Mouse (Mus musculus) hindbrain, embryonic 15.5 days (tissue): ENCODE measurements around the gene Olfr325. TPM values are rescaled to one million over a fixed set of nuclear protein-coding genes. Genes with fewer than 3 reads are reported as not detected.

Experiments used
- polyA plus RNA-seq: library from polyadenylated mRNA; unstranded; fragments of >200 nt; fragmentation: Nextera tagmentation; extraction: Ambion mirVana; gene quantifications from 2 replicates; pipeline ENCODE4 v1.2.1, GENCODE M21; 2015

Gene Olfr325
- polyA plus RNA-seq, 1 experiment from 2014 or later = not detected

Other genes with a start within 250 kb of the Olfr325 start
- 37.5 and 39.4 TPM in 2 replicates for gene Zfp672, start 247.4 kb upstream of the Olfr325 start, polyA plus RNA-seq
- gene Sh3bp5l, start 247.0 kb upstream of the Olfr325 start, polyA plus RNA-seq = 48.4 and 51.9 TPM in 2 replicates
- gene Lypd8, start 198.7 kb upstream of the Olfr325 start, polyA plus RNA-seq = 0.39 TPM in 1 of 2 replicates, not detected in the other
- gene 1810065E05Rik, start 156.6 kb upstream of the Olfr325 start, polyA plus RNA-seq = not detected in 2 replicates
- gene Gm12253, start 145.2 kb upstream of the Olfr325 start, polyA plus RNA-seq = not detected in 2 replicates
- gene Lypd9, start 124.8 kb upstream of the Olfr325 start, polyA plus RNA-seq = not detected in 2 replicates
- gene Olfr30, start 115.5 kb upstream of the Olfr325 start, polyA plus RNA-seq = not detected in 2 replicates
- not detected in 2 replicates for gene Olfr332, start 85.2 kb upstream of the Olfr325 start, polyA plus RNA-seq
- not detected in 2 replicates for gene Olfr331, start 75.2 kb upstream of the Olfr325 start, polyA plus RNA-seq
- gene Olfr330, start 42.9 kb upstream of the Olfr325 start, polyA plus RNA-seq = not detected in 2 replicates
- not detected in 2 replicates for gene Olfr329-ps, start 31.3 kb upstream of the Olfr325 start, polyA plus RNA-seq
- gene Olfr328, start 22.1 kb upstream of the Olfr325 start, polyA plus RNA-seq = 0.14 TPM in 1 of 2 replicates, not detected in the other
- not detected in 2 replicates for gene Olfr224, start 7.2 kb upstream of the Olfr325 start, polyA plus RNA-seq
- 0.06 and 0.09 TPM in 2 replicates for gene Olfr324, start 17.4 kb downstream of the Olfr325 start, polyA plus RNA-seq
- gene 2210407C18Rik, start 38.3 kb downstream of the Olfr325 start, polyA plus RNA-seq = not detected in 2 replicates
- gene Olfr323, start 52.8 kb downstream of the Olfr325 start, polyA plus RNA-seq = not detected in 2 replicates
- 0.10 TPM in 1 of 2 replicates, not detected in the other for gene Trim58, start 62.7 kb downstream of the Olfr325 start, polyA plus RNA-seq
- not detected in 2 replicates for gene Olfr322, start 81.1 kb downstream of the Olfr325 start, polyA plus RNA-seq
- gene Olfr320, start 103.4 kb downstream of the Olfr325 start, polyA plus RNA-seq = not detected in 2 replicates
- not detected in 2 replicates for gene Olfr319, start 121.4 kb downstream of the Olfr325 start, polyA plus RNA-seq
- not detected in 2 replicates for gene Olfr318, start 146.3 kb downstream of the Olfr325 start, polyA plus RNA-seq
- 0.16 and 0.44 TPM in 2 replicates for gene Olfr317, start 161.5 kb downstream of the Olfr325 start, polyA plus RNA-seq
- gene Olfr316, start 175.0 kb downstream of the Olfr325 start, polyA plus RNA-seq = 0.05 TPM in 1 of 2 replicates, not detected in the other
- gene Olfr315, start 195.5 kb downstream of the Olfr325 start, polyA plus RNA-seq = not detected in 2 replicates
- not detected in 2 replicates for gene Olfr314, start 205.2 kb downstream of the Olfr325 start, polyA plus RNA-seq
- 9.9 and 10.7 TPM in 2 replicates for gene Fam183b, start 224.2 kb downstream of the Olfr325 start, polyA plus RNA-seq
- not detected in 2 replicates for gene Olfr313, start 237.3 kb downstream of the Olfr325 start, polyA plus RNA-seq